Mouse (Mus musculus) myocyte (in vitro differentiated cells): ENCODE results near the gene 4930524B15Rik. TPM values are rescaled to one million over a fixed set of nuclear protein-coding genes. Genes with fewer than 3 reads are reported as not detected.

Source experiments
- H3K27me3 ChIP-seq: one replicate; pipeline ENCODE4 v1.6.1; 2011; ENCODE audit not compliant: control insufficient read depth, insufficient read depth, insufficient read length
- H3K36me3 ChIP-seq: one replicate; pipeline ENCODE4 v1.6.1; 2011; ENCODE audit not compliant: control insufficient read depth, insufficient read depth
- H3K4me2 ChIP-seq: one replicate; pipeline ENCODE4 v1.6.1; 2011; ENCODE audit warnings: low read depth, control low read depth
- H3K4me3 ChIP-seq: one replicate; pipeline ENCODE4 v1.5.1; 2011; ENCODE audit warnings: mild to moderate bottlenecking, control low read depth, moderate library complexity
- H3K79me2 ChIP-seq: one replicate; pipeline ENCODE4 v1.6.1; 2011; ENCODE audit not compliant: control insufficient read depth, insufficient read depth
- H3ac ChIP-seq: one replicate; pipeline ENCODE4 v1.6.1; 2011; ENCODE audit not compliant: control insufficient read depth, insufficient read length
- MAX ChIP-seq: IDR thresholded peaks from one replicate; pipeline ENCODE4 v1.6.1; 2011; ENCODE audit warnings: low read depth, mild to moderate bottlenecking, control low read depth
- MYOD1 ChIP-seq, 3 experiments: IDR thresholded peaks; one replicate each; pipeline ENCODE4 v1.6.1; 2011; ENCODE audit warnings: control low read depth in 2 of 3, low read depth in 2 of 3, mild to moderate bottlenecking in 2 of 3, moderate library complexity in 1 of 3; ENCODE audit not compliant: insufficient read length in 2 of 3, control insufficient read depth in 1 of 3
- REST ChIP-seq: IDR thresholded peaks from one replicate; pipeline ENCODE4 v1.6.1; 2011; ENCODE audit warnings: mild to moderate bottlenecking, control low read depth, moderate library complexity; ENCODE audit not compliant: insufficient read depth, insufficient read length
- TCF3 ChIP-seq: IDR thresholded peaks from one replicate; pipeline ENCODE4 v1.6.1; 2011; ENCODE audit warnings: low read depth, control low read depth; ENCODE audit not compliant: insufficient read length
- polyA plus RNA-seq: library from polyadenylated mRNA; unstranded; fragments of >200 nt; fragmentation: generic; extraction: Trizol; gene quantifications from one replicate; pipeline ENCODE4 v1.2.1, GENCODE M21; 2012; ENCODE audit warnings: missing spikeins

Gene 4930524B15Rik
- polyA plus RNA-seq, 1 experiment: not detected

DNA sequence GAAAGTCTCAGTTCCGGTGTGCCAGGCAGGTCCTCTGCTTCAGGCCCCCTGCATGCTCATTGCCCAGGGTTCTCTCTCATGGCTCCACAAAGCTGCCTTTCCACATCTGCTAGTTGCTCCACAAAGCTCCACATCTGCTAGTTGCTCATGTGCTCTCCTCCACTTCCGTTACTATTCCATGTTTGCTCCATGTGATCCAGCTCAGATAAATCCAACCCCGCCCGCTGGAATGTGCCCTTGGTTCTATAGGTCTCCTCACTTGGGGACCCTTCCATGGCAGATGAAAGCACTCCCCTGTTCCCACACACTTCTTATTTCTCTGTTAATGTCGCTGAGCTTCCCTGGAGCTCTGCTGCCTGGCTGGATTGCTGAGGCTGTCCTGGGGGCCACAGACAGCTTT lies 61.2 kb downstream of the 4930524B15Rik start:
- TF ChIP-seq REST: no peak
- no peak overlapping the region for H3K4me3 ChIP-seq
- no peak overlapping the region for H3ac ChIP-seq
- no peaks in the 10 kb centered on the region for H3K79me2 ChIP-seq
- H3K27me3 ChIP-seq: no peaks in the 10 kb centered on the region
- H3K4me2 ChIP-seq: no peak overlapping the region
- no peaks in the 10 kb centered on the region for H3K36me3 ChIP-seq

DNA sequence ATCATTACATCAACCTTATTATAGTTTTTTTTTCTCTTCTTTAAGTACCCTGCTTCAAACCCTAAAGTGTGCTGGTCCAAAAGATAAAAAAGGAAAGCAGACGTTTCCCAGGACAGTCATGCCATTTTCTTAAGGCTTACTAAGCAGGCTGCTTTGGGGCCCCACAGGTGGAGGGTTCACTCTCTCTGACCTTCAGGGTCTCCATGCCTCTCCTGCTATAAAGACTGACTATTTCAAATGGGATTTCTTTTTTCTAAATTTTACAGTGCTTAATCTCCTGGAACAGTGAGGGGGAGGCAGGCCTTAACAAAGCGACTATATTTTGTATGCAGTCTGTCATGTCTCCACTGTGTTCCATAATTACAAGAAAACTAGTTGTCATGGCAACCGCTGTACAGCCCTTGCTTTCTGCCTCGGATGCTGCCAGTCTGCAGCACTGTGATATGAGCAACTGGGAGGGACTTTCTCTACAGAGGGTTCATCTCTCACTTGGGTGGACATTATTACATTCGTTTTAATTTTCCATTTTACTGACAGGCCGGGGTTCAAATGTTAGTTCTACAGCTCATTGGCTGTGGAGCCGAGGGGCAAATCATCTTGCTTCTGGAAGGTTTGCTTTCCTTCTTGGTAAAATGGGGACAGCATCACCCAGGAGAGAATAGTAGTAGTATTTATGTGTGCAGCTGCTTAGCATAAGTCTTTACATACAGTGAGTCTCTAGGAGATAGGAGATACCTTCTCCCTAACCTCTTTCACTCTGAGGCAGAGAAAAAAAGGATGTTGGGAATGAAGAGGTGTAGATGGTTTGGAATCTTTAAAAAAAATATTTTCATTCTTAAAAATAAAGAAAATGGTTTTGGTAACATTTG lies 62.3 kb downstream of the 4930524B15Rik start:
- TF ChIP-seq MYOD1 (IDR thresholded peaks at IDR 0.05; ENCODE audit: control insufficient read depth in 1 of 3, insufficient read length in 2 of 3, low read depth in 2 of 3) (no peak), REST (no peak)
- H3ac ChIP-seq: no peak overlapping the region
- H3K4me3 ChIP-seq: no peak overlapping the region

DNA sequence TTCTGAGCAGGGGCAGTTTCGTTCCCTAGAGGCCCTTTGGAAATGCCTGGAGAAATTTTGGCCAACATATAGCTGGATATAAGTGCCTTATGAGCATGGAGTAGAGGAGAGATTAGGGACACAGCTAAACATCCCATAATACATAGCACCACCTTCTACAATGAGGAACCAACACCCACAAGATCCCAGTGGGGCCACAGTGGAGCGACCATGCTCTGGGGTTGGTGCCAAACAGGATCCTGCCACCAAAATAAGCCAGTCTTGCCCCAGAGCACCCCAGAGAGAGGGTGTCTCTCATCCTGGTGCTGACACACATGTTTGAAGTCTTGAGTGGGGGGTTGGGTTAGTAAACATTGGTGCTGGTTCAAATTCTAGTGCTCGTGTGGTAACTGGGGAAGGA lies 63.2 kb downstream of the 4930524B15Rik start:
- H3K27me3 ChIP-seq: no peaks in the 10 kb centered on the region
- no peak overlapping the region for H3ac ChIP-seq
- no peak overlapping the region for H3K4me2 ChIP-seq
- no peak for TF ChIP-seq TCF3
- no peak for TF ChIP-seq MAX
- H3K79me2 ChIP-seq: no peaks in the 10 kb centered on the region
- H3K36me3 ChIP-seq: no peaks in the 10 kb centered on the region
- no peak overlapping the region for H3K4me3 ChIP-seq

More for the DNA sequence above, 62.3 kb downstream of the 4930524B15Rik start:
- no peak overlapping the region for H3K4me2 ChIP-seq
- no peaks in the 10 kb centered on the region for H3K27me3 ChIP-seq
- H3K36me3 ChIP-seq: no peaks in the 10 kb centered on the region
- H3K79me2 ChIP-seq: no peaks in the 10 kb centered on the region

Other genes with a start within 250 kb of the 4930524B15Rik start
- 4.2 TPM for gene Cpeb4, start 93.4 kb upstream of the 4930524B15Rik start, polyA plus RNA-seq
- gene Nsg2, start 34.9 kb downstream of the 4930524B15Rik start, polyA plus RNA-seq: 0.18 TPM
- 0.01 TPM for gene Il9r, start 234.7 kb downstream of the 4930524B15Rik start, polyA plus RNA-seq
- 58.3 TPM for gene Snrnp25, start 239.8 kb downstream of the 4930524B15Rik start, polyA plus RNA-seq